Mouse (Mus musculus): ENCODE results near the gene Foxe3. TPM values are rescaled to one million over a fixed set of nuclear protein-coding genes. Genes with fewer than 3 reads are reported as not detected.

Foxe3 gene
- 0.64 and 1.0 TPM in 2 replicates for polyA plus RNA-seq (2012; rRNA removed)

DNA sequence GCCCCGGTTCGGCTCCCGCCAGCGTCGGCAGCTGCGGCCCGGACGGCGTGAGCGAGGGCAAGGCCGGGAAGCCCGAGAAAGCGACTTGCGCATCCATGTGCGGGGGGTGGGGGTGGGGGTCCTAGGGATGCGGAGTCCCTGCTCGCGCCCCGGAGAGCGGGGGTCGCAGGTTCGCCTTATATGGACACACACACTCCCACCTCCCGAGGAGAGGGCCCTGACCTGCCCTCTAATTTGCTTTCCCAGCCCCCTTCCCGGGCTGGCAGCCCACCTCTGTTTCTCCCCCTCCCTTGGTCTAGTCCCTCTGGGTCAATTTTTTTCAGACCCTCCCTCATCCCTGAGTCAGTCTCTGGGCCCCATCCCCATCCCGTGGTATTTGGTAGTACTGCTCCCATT is at the start of gene Foxe3:
Gene Foxe3, minus strand, starts transcription at position 97 of the 396 bp plus-strand sequence.

DNA sequence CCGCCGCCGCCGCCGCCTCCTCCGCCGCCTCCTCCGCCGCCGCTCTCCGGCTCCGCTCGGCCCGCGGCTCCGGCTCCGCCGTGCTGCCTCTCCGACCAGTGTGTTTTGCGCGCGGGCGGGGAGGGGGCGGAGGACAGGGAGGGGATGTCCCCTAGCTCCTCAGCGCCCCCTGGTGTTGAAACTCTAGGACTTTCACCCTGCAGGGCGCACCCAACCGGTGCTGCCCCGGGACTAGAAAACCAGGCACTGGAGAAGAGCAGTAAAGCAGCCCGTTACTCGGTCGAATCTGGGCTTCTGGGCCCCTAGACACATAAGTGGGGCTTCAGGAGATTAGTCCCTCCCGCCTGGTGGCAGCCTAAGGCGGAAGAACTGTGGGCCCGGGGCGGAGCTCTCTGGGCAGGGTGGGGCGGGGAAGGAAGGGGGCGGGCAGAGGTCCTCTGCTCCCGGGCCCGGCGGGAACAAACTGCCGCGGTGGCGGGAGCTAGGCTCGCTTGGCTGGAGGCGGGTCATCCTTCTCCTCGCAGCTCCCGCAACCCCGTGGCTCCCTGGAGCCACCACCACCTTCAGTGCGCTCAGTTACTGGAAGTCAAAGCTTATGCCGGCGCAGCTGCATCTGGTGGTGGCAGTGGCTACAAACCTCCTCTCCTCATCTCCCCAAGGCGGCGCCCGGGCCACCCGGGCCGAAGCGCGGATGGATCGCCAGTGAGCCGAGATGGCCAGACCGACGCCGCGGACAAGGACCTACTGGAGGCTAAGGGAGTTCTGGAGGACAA is 16.8 kb downstream of the Foxe3 start, which contains the start of gene Foxd2:
Gene Foxd2, minus strand, starts transcription at position 45 of the 773 bp plus-strand sequence.

Other genes with a start within 250 kb of the Foxe3 start
- gene Gm12830, start 104.3 kb downstream of the Foxe3 start, polyA plus RNA-seq (2012; rRNA removed) = not detected in 2 replicates
- 53.9 and 54.4 TPM in 2 replicates for gene Foxd2, start 17.1 kb downstream of the Foxe3 start, polyA plus RNA-seq (2012; rRNA removed)
- 62.6 and 64.0 TPM in 2 replicates for gene Cmpk1, start 61.2 kb upstream of the Foxe3 start, polyA plus RNA-seq (2012; rRNA removed)
- 1.2 and 1.6 TPM in 2 replicates for gene Stil, start 74.1 kb upstream of the Foxe3 start, polyA plus RNA-seq (2012; rRNA removed)
- gene Tal1, start 130.4 kb upstream of the Foxe3 start, polyA plus RNA-seq (2012; rRNA removed) = 0.83 and 1.2 TPM in 2 replicates
- 428 and 460 TPM in 2 replicates for gene Pdzk1ip1, start 162.7 kb upstream of the Foxe3 start, polyA plus RNA-seq (2012; rRNA removed)
- 0.19 and 0.24 TPM in 2 replicates for gene Cyp4x1, start 208.3 kb upstream of the Foxe3 start, polyA plus RNA-seq (2012; rRNA removed)

Measured in colon, adult 2 months (tissue).